Mouse (Mus musculus) thymus, adult 2 months (tissue): Measurements from ENCODE around the gene Fblim1.
"Not testable (repeated sequence)": the region's sequence is repeated elsewhere in the genome, so short reads cannot be mapped to it uniquely, and the experiment has no call there.

ENCODE experiments used
- CTCF ChIP-seq: fragments of 200-500 bp; IDR thresholded peaks from 2 replicates; pipeline ENCODE4 v1.5.1; 2012; ENCODE audit warnings: mild to moderate bottlenecking, control low read depth, low read length, moderate library complexity, borderline replicate concordance; ENCODE audit not compliant: control insufficient read depth, poor library complexity, insufficient read depth; ENCODE audit errors: extremely low read depth
- POLR2A ChIP-seq: fragments of 200-500 bp; IDR thresholded peaks from 2 replicates; pipeline ENCODE4 v1.6.1; 2012; ENCODE audit warnings: mild to moderate bottlenecking, low read length, control low read depth, moderate library complexity; ENCODE audit not compliant: control insufficient read depth, poor library complexity, insufficient read depth; ENCODE audit errors: extremely low read depth

DNA sequence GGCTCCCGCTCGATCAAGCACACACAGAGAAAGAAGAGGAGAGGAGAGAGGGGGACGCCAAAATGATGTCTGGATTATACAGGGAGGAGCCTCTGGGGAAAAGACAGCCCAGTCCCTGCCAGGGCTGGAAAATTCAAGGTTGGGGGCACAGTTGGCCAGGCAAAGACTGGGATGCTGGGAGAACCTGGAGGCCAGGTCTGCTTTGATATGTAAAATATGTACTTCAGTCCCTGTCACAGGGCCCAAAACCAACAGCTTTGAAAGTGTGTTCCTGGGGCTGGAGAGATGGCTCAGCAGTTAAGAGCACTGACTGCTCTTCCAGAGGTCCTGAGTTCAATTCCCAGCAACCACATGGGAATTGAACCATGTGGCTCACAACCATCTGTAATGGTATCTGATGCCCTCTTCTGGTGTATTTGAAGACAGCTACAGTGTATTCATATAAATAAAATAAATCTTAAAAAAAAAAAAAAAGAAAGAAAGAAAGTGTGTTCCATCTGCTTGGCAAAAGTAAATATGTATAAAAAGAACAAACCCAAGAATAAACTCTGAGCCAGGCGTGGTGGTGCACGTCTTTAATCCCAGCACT lies 44.5 kb downstream of the Fblim1 start:
- TF ChIP-seq POLR2A, CTCF: not testable (repeated sequence)
